9 mouse cellular contexts compared by ENCODE assay signal in genomic region chr10:117330521-117330920, GRCm38 (mm10). TPM values are rescaled to one million over a fixed set of nuclear protein-coding genes. Genes with fewer than 3 reads are reported as not detected.
DNase-seq lines count a peak whose midpoint lies in the region; ATAC-seq and TF ChIP-seq lines count a peak whose summit lies in the region.
"Had no signal": no experiment of that assay in that cellular context is flagged by ENCODE, and none has a peak within 500 bp of the region (broad histone marks: within the 10 kb centered on the region; RNA-seq: fewer than 3 reads in every experiment).

No protein-coding gene starts in this region.

- no peak for TF ChIP-seq CTCF in thymus, adult 2 months (IDR thresholded peaks at IDR 0.05; ENCODE audit: borderline replicate concordance, control insufficient read depth, extremely low read depth, insufficient read depth, low read length, poor library complexity)
- TF ChIP-seq CTCF in lung, adult 2 months (IDR thresholded peaks at IDR 0.05; ENCODE audit: insufficient read depth, low read length): peak; percentile 32; the same call in 1 of the 2 replicates

- H3K36me3 ChIP-seq in thymus, adult 2 months (ENCODE audit: control insufficient read depth, insufficient read depth, low read length): no peaks in the 10 kb centered on the region
- no peaks in the 10 kb centered on the region for H3K36me3 ChIP-seq in intestine, embryonic 16.5 days (ENCODE audit: control insufficient read depth, insufficient read depth, low read length)
- H3K36me3 ChIP-seq: midbrain, embryonic 10.5 days had no signal

- TF ChIP-seq POLR2A in thymus, adult 2 months (IDR thresholded peaks at IDR 0.05; ENCODE audit: control insufficient read depth, extremely low read depth, insufficient read depth, low read length, poor library complexity): no peak
- no peak for TF ChIP-seq POLR2A in lung, adult 2 months (IDR thresholded peaks at IDR 0.05; ENCODE audit: borderline replicate concordance, extremely low read depth, low read depth, low read length)

- intact Hi-C loops in gastrocnemius, postnatal 14 days (cut with DNase I; ENCODE audit: low total_unique reads): no loop called here

- no peak overlapping the region for H3K9ac ChIP-seq in intestine, embryonic 16.5 days (ENCODE audit: low read depth, low read length)

- no peak overlapping the region for H3K4me2 ChIP-seq in intestine, embryonic 16.5 days (ENCODE audit: low read depth, low read length)

- H3K27me3 ChIP-seq in thymus, adult 2 months (ENCODE audit: control insufficient read depth, insufficient read depth, low read length): no peaks in the 10 kb centered on the region
- H3K27me3 ChIP-seq in intestine, embryonic 16.5 days (replicated peaks; ENCODE audit: control insufficient read depth, insufficient read depth, low read length): no peaks in the 10 kb centered on the region

- 15% methylated on average over 5 of the region's 5 CpGs for WGBS in thymus, adult 2 months
- 47% methylated on average over 5 of the region's 5 CpGs for WGBS in lung, adult 2 months
- 73% methylated on average over 5 of the region's 5 CpGs for WGBS in intestine, embryonic 16.5 days

- no peak overlapping the region for H3K4me3 ChIP-seq in thymus, adult 2 months (ENCODE audit: control insufficient read depth, insufficient read depth, low read length)
- H3K4me3 ChIP-seq in lung, adult 2 months (replicated peaks; ENCODE audit: extremely low read depth, low read depth, low read length): no peak overlapping the region
- no peak overlapping the region for H3K4me3 ChIP-seq in intestine, embryonic 16.5 days (ENCODE audit: low read length)
- H3K4me3 ChIP-seq: midbrain, embryonic 10.5 days had no signal

- DNase-seq in gastrocnemius, adult 18-20 months (ENCODE audit: low spot score): peak; percentile 9
- DNase-seq in gastrocnemius, postnatal 14 days: no peak
- DNase-seq in thymus, adult 2 months: peak; percentile 35
- DNase-seq in thymus, adult 18-20 months: no peak
- DNase-seq in lung, adult 2 months: peak; percentile 58
- no peak for DNase-seq in urinary bladder, postnatal 4 days (ENCODE audit: low spot score in 2 of 2)

- no peak for ATAC-seq in erythroblast, adult 5-6 weeks (replicated peaks; ENCODE audit: low FRiP score, poor library complexity, severe bottlenecking)
- ATAC-seq in intestine, embryonic 16.5 days: no peak

- H3K27ac ChIP-seq in thymus, adult 2 months (ENCODE audit: control insufficient read depth, insufficient read depth, low read length): no peak overlapping the region
- H3K27ac ChIP-seq in intestine, embryonic 16.5 days (ENCODE audit: low read length): no peak overlapping the region
- H3K27ac ChIP-seq: midbrain, embryonic 10.5 days had no signal

- no peaks in the 10 kb centered on the region for H3K9me3 ChIP-seq in intestine, embryonic 16.5 days (ENCODE audit: control insufficient read depth, low read length)
- H3K9me3 ChIP-seq: midbrain, embryonic 10.5 days had no signal

- no peaks in the 10 kb centered on the region for H3K4me1 ChIP-seq in thymus, adult 2 months (replicated peaks; ENCODE audit: control insufficient read depth, insufficient read depth, low read length)
- peaks cover 4% of the 10 kb centered on the region for H3K4me1 ChIP-seq in lung, adult 2 months (ENCODE audit: control insufficient read depth, insufficient read depth, low read length)
- no peaks in the 10 kb centered on the region for H3K4me1 ChIP-seq in intestine, embryonic 16.5 days (ENCODE audit: control insufficient read depth, insufficient read depth, low read length)

RNA-seq across cellular contexts. Expression of gene Lyz1, which starts 37.9 kb away (rescaled TPM):
- 1 to 10 TPM; 3.9 to 6.6 TPM for total RNA-seq in gastrocnemius, adult 18-20 months (2021)
- 1 to 10 TPM; 3.4 to 5.3 TPM for total RNA-seq in gastrocnemius, postnatal 14 days (2021)
- 12.7 and 18.6 TPM in 2 replicates for polyA plus RNA-seq in thymus, adult 2 months (2012; rRNA removed)
- 304 and 343 TPM in 2 replicates for polyA plus RNA-seq in lung, adult 2 months (2012; rRNA removed)
- 2.7 and 4.0 TPM in 2 replicates for total RNA-seq in erythroblast, adult 5-6 weeks (2015; ENCODE audit: low replicate concordance)
- 1.1 TPM in 1 of 2 replicates, not detected in the other for total RNA-seq in erythroblast, adult 5-6 weeks (2017; ENCODE audit: low replicate concordance)
- polyA plus RNA-seq in intestine, embryonic 16.5 days (2015; fragmentation: Nextera tagmentation; extraction: Ambion mirVana): 17.3 and 17.7 TPM in 2 replicates
- polyA plus RNA-seq: midbrain, embryonic 10.5 days had no signal

RNA-seq across cellular contexts. Expression of gene Lyz2, which starts 48.4 kb away (rescaled TPM):
- total RNA-seq in gastrocnemius, adult 18-20 months (2021): 10 to 100 TPM; 28.7 to 48.4 TPM
- total RNA-seq in gastrocnemius, postnatal 14 days (2021): 10 to 100 TPM; 30.0 to 32.8 TPM
- polyA plus RNA-seq in thymus, adult 2 months (2012; rRNA removed): 301 and 482 TPM in 2 replicates
- 3,937 and 4,776 TPM in 2 replicates for polyA plus RNA-seq in lung, adult 2 months (2012; rRNA removed)
- total RNA-seq in erythroblast, adult 5-6 weeks (2015; ENCODE audit: low replicate concordance): 2,691 and 2,758 TPM in 2 replicates
- total RNA-seq in erythroblast, adult 5-6 weeks (2017; ENCODE audit: low replicate concordance): 1,711 and 2,049 TPM in 2 replicates
- 80.2 and 93.1 TPM in 2 replicates for polyA plus RNA-seq in intestine, embryonic 16.5 days (2015; fragmentation: Nextera tagmentation; extraction: Ambion mirVana)

RNA-seq across cellular contexts. Expression of gene Cpsf6, which starts 49.3 kb away (rescaled TPM):
- 10 to 100 TPM; 18.1 to 22.0 TPM for total RNA-seq in gastrocnemius, adult 18-20 months (2021)
- 10 to 100 TPM; 25.3 to 29.0 TPM for total RNA-seq in gastrocnemius, postnatal 14 days (2021)
- polyA plus RNA-seq in thymus, adult 2 months (2012; rRNA removed): 171 and 218 TPM in 2 replicates
- polyA plus RNA-seq in lung, adult 2 months (2012; rRNA removed): 51.7 and 57.9 TPM in 2 replicates
- total RNA-seq in erythroblast, adult 5-6 weeks (2015; ENCODE audit: low replicate concordance): 37.6 and 47.7 TPM in 2 replicates
- total RNA-seq in erythroblast, adult 5-6 weeks (2017; ENCODE audit: low replicate concordance): 36.5 and 47.0 TPM in 2 replicates
- 105 and 110 TPM in 2 replicates for polyA plus RNA-seq in intestine, embryonic 16.5 days (2015; fragmentation: Nextera tagmentation; extraction: Ambion mirVana)

Comparison
In these comparisons a context has a peak if more than half of its experiments do, and no peak if none do; other contexts are left out.
1. DNase-seq: peak in gastrocnemius, adult 18-20 months (single experiment), thymus, adult 2 months (single experiment) and lung, adult 2 months (single experiment); none in gastrocnemius, postnatal 14 days (single experiment), thymus, adult 18-20 months (0 of 2) and urinary bladder, postnatal 4 days (0 of 2).
2. RNA of gene Lyz2, which starts 48.4 kb away (total RNA-seq): 1,711 to 2,758 TPM in erythroblast, adult 5-6 weeks; 28.7 to 48.4 TPM in gastrocnemius, adult 18-20 months and 30.0 to 32.8 TPM in gastrocnemius, postnatal 14 days; every median in the first group is over 10 times any median in the second.